Mouse (Mus musculus) CD8-positive naive resting alpha-beta T cell, adult 2 months (primary cell): ENCODE data around the gene Trpc4ap.
"Not testable (repeated sequence)": the region's sequence is repeated elsewhere in the genome, so short reads cannot be mapped to it uniquely, and the experiment has no call there.

Experiments
- DNase-seq, 2 experiments: peaks; one replicate each; pipeline ENCODE4 v3.0.0; 2022; ENCODE audit warnings: low read depth in 2 of 2, low spot score in 2 of 2

Trpc4ap gene

DNA sequence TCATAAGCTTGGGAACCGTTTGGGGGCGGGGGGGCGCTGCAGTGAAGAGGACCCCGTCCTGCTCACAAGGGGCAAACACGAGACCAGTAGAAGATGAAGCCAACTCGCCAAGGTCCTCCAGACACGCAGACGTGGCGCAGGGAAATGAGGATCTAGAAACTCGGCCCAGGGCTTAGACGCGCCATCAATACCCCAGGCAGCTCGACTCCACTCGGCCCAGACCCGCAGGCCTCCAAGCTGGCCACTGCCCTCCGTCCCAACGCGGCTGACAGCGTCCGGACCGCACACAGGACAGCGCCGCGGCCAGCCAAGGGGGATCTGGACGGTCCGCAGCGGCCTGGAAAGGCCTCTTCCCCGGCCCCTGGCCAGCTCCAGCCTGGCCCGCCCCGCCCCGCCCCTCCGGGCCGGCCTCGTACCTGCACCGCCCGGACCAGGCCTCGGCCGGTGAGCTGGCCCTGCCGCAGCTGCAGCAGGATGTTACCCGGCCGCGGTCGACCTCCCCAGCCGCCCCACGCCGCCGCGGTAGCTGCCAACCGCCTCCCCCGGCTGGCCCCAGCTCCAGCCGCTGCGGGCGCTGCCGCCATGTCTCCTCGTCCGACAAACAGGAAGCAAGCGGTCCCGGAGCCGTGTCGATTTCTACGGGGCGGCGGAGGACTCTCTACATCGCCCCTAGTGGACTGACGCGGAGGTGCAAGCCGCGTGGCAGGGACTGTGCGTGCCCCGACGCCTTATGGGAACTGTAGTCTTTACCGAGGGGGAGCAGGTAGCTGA lies at the start of gene Trpc4ap:
Gene Trpc4ap, minus strand, starts transcription at position 662 of the 771 bp plus-strand sequence.
- peak; percentile 97 for DNase-seq

DNA sequence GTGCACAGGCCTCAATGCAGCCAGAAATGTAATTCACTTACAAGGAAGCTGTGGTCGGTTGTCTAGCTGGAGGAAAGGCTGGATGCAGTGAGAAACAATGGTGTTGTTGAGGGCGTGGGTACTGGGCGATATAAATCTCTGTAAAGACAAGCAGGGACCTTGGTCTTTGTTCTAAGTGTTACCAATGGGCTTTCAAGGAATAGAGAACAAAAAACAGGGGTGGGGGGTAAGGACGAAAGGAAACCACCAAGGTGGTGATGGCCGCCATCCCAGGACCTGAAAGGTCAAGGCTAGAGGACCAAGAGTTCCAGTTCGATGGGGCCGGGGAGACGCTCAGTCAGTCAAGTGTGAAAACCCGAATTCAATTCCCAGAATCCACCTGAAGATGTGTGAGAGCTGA lies 45.6 kb upstream of the Trpc4ap start:
- no peak for DNase-seq

DNA sequence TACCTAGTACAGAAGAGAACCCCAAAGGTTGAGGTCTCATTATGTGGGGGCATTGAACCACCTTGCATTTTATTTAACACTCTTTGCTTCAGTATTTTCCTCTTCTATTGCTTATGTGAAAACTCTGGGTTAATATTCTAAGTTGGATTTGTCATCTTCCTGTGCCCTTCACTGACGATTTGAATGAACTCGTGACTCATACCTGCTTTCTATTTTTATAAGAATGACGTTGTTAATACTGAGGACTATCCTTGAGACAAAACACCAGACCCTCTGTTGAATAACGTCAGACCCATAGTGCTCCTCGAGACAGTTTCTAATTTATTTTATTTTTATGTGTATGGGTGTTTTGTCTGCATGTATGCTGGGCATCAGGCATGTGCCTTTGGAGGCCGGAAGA lies 44.8 kb upstream of the Trpc4ap start:
- no peak for DNase-seq

DNA sequence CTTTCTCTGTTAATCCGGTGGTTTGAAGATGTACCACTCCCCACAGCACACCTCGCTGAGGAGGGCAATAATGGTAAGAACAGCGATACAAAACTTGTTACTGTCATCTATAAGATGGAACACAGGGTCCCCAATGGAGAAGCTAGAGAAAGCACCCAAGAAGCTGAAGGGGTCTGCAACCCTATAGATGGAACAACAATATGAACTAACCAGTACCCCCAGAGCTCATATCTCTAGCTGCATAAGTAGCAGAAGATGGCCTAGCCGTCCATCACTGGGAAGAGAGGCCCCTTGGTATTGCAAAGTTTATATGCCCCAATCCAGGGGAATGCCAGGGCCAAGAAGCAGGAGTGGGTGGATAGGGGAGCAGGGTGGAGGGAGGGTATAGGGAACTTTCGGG lies 43.6 kb upstream of the Trpc4ap start, which contains the start of gene Gm17581:
Gene Gm17581, minus strand, starts transcription at position 101 of the 400 bp plus-strand sequence.
- DNase-seq: not testable (repeated sequence)

DNA sequence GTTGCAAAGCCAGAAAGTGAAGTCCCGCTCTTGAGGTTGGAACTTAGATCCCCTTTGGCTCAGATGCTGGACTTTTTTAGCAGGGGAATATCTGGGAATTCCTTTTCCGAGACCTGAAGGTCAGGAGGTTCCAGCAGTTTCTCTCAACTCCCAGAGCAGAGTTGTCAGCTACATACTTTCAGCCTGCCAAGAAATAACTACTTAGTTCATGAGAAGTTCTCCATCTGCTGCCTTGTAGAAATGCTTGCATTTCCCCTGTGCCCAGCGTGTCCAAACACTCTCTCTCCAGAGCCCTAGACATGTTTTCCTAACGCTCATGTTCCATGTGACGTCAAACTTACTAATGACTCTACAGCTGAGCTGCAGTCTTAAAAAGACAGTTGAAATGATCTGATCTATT lies 42.9 kb upstream of the Trpc4ap start:
- no peak for DNase-seq

DNA sequence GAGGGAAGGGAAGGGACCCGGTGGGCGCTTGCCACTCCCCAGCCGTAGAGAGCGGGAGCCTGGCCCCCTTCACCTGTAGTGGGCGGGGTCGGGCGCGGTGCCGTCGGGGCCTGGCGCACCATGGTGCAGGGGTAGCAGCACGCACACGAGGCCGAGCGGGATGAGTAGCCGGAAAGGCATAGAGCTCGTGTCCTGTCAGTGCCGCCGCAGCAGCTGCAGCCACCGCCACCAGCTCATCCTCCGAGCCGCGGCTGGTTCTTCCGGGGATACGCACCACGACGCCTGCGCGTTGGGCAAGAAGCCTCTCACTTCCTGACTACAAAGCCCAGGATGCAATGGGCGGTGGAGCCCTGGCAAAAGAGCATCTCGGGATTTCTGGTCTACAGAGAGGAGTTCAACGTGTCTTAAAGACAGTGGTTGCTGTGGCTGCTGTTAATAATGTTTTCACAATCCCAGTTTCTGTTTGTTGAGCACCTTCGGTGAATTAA lies 37.0 kb upstream of the Trpc4ap start, which contains the start of gene Edem2:
Gene Edem2, minus strand, starts transcription at position 318 of the 488 bp plus-strand sequence.
- peak; percentile 88 to 93 for DNase-seq

DNA sequence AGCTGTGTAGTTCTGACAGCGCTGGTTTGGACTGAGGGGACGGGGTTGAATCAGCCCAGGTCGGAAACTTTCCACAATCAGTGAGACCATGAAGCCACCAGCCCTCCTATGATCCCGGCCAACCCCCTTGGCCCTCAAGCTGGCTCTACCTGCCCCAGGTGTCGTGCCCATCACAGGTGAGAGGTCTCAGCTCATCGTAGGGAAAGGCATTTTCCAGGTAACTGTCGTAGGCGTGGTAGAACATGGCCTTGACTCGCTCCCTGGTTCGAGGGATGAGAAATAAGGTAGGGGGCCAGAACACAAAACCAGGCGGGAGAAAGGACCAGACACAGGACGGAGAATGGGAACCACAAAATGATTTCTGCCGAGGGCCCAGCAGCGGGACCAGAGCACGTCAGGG lies 36.6 kb upstream of the Trpc4ap start:
- no peak for DNase-seq

DNA sequence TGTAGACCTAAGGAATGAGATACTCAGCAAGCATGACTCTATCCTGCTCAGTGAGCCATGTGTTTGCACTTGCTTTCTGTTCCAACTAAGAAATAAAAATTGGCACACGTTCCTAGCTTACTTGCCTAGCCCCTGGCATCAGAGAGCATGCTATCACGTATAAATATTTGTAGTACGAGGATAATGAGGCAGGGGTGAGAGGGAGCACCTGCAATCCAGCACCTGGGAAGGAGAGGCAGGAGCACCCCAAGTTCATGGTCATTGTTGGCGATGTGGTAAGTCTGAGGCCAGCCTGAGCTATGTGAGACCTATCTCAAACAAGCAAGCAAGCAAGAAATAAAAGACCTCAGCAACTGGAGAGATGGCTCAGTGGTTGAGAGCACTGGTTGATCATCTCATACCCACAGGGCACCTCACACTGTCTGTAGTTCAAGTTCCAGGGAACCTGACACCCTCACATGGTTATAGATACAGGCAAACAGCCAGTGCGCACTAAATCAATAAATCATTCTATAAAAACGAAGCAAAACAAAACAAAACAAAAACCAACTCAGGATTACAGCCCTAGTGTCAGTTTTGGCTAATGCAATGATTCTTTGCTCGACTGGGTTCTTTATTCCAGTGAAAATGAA lies 35.7 kb upstream of the Trpc4ap start:
- no peak for DNase-seq

DNA sequence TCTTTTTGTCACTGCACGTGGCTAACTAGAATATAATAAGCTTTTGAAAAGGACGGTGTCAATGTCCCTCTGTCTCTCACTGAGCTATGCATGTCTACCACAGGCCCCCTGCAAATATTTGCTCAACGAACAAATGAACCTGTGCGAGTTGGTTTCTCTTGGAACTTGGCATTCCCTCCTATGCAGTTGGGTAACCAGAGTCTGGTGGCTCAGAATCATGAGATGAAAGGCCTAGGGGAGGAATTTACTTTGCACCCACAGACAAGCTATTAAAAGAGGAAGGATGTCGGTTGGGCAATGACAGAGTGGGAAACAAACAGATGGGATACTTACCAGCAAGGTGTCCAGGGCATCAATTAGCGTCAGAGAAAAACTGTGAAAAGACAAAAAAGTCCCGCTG lies 34.1 kb upstream of the Trpc4ap start:
- no peak for DNase-seq

DNA sequence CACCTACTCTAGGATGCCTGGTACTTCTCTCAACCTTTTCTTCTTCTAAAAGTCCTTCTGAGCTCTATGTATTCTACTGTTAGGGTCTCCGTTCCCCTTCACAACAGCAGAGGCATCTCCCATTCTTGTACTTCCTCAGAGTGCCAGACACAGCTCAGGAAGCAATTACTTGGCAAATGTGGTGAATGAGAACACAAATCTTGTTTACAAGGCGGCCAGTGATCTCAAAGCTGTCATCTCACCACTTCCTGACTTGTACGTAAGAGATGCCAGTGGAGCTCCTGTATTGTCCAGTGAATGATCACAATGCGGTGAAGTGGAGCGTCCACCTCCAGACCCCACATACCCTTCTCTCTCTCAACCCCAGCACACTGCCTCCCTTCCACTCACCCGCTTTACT lies 32.3 kb upstream of the Trpc4ap start:
- no peak for DNase-seq

DNA sequence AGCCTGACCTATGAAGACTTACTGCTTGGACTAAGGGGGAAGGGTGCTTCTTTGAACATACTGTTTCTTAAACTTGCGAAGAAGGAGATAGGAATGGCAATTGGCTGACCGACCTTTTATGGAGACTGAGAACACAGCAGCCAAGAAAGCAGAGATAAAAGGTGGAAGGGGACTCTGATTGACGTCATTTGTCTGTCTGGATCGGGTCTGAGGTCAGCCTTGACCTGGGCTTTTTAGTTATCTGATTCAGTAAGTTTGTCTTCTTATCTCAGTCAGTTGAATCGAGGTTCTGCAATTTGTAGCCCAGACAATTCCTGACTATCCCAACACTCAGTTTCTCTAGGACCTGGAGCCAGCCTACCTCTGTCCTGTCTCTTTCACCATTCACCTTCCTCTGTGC lies 31.9 kb upstream of the Trpc4ap start:
- DNase-seq: no peak

DNA sequence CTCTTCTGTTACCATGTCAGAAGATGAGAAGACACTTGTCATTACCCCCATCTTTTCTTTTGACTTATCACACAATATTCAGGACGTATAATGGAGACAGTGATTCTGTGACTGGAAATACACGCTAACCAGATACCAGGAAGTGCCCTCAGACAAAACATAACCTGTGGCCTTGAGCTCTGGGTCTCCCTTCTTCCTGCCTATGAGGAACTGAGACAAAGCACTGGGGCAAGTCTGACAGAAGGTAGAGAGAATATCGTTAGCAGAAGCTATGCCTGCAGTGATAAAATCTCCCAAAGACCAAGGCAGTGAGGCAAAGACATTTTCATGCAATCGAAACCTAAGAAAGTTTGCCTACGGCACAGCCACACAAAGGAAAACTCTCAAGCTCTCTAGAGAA lies 28.4 kb upstream of the Trpc4ap start:
- no peak for DNase-seq

DNA sequence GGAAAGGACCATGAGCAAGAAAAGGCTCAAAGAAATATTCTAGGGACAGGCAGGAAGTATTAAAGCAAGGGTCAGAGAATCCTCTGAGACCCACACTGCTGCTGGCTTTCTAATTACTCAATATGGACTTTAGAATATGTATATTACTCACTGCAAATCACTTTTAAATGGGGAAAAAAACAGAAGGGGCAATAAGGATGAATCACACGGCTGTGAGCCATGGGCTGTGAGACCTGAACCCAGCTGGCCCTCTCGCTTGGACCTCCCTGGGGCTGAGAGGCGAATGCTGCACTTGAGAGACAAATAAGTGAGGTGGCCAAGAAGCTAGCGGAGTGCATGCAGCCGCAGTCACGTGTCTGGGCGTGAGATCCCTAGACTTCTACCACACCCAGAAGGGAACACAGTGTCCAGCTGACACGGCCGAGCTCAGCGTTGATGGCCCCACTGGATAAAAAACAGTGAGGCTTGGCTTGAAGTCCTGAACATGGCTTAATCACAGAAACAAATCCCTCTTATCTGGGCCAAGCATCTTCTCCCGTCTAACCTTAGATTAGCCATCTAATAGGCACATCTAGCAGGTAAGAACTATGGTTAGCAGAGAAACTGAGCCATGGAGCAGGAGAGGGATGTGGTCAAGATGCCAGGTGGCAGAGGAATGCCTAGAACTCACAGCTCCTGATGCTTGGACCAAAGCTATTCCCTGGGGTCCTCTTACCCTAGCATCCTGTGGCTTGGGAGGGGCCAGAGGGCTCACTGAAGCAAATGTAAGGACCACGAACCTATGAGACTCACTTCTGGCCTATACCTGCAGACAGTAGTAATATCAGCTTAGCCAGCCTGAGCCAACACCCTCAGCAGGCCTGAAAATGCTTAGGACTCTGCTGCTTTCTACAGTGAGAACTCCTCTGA lies 25.2 kb upstream of the Trpc4ap start:
- no peak for DNase-seq

DNA sequence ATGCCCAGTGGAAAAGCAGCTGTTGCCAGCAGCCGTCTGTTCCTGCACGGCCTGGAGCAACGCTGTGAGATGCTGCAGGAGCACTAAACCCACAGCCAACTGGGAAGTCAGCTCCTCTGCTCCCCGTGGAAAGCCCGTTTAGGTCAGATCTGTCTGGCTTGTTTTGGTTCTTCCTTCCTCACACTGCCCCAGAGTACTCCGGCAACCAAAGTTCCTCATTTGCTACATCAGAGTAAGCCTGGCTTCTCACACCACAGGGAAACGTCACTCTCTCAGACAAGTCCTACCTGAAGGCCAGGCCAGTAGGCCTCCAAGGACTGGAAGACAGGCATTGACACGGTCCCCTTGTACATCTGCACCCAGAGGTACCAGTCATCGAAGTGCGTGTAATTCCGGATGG lies 18.4 kb upstream of the Trpc4ap start:
- no peak for DNase-seq

DNA sequence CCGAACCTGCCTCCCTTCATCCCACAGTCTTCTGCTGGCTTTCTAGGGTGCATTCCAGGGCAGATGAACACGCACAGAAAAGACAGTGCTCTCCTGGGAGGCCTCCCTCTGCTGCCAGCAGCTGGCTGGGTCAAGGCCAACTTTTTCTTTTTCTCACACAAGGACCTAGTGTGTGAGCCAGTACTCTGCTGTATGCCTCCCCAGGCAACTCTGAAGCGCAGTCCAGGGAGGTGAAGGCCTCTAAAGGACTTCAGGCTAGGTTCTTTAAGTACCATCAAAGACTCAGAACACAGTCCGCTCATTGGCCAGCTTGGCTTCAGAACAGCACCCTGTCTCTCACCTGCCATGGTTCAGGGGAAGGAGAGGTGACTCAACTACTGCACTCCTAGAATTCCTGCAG lies 15.1 kb upstream of the Trpc4ap start:
- no peak for DNase-seq

DNA sequence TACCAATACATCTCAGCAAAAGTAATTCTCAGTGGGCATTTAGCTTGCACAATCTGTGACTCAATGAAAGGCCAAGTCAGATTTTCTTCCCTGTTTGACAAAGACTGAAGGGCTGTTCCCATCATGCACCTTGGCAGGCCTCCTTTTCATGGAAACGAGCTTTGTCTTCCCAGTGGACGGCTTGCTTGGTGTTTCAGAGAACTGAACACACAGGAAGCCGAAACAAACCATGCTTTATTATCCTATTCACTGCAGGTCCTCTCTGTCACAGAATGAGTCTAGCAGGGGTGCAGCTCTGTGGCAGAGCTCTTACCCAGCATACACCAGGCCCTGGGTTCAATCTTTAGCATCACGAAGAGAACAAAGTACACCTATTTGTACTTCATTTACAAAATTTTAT lies 11.4 kb upstream of the Trpc4ap start:
- DNase-seq: no peak

DNA sequence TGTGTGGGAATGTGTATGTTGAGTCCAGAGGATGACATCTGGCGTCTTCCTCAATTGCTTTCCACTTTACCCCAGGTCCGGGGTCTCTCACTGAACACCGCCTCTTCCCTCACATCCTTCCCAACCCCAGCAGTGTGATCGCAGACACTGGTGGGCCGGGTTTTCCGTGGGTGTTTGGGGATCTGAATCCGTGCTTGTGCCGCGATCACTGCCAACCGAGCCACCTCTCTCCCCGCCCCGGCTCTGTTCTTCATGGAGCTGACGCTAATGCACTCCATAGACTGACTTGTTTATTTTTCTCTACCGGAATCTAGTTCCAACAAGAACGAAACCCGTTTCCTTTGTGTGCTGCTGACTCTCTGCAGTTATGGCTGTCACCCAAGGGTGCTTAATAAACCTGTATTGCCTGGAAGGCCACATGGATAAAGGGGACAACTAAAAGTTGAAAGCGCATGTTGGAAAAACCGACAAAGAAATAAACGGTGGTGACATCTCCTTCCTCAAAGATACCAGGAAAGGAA lies 9.3 kb upstream of the Trpc4ap start:
- DNase-seq: no peak

DNA sequence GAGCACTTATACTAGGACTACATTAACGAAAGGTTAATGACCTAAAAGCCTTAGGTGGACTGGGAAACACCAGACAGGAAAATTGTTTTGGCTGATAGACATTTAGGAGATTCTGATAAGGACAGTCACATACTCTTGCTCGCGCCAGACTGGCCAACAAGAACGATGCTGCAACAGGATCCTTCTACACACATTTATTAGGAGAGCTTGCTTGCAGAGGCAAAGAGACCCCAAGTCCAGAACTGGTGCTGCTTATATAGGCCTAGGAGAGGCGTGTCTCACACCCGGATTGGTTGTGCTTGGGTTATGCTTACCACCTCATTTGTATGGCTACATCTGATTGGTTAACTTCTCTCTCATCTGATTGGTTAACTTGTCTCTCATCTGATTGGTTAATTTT lies 6.3 kb upstream of the Trpc4ap start:
- DNase-seq: not testable (repeated sequence)

DNA sequence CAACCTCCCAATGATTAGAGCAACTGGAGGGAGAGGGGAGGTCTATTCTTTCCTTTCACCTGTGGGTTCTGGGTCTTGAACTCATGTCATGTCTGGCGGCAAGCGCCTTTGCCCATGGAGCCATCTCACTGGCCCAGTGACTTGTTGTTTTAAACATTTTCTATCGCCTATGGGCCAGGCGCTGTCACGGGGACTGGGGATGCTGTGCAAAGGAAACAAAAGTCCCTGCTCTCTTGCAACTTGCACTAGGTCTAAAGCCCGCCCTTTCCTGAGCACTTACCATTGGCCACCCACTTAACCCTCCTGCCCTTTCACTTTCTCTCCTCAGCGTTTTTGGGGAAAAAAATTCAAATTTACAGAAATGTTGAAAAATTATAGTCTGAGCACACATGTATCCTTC lies 4.7 kb upstream of the Trpc4ap start:
- no peak for DNase-seq

DNA sequence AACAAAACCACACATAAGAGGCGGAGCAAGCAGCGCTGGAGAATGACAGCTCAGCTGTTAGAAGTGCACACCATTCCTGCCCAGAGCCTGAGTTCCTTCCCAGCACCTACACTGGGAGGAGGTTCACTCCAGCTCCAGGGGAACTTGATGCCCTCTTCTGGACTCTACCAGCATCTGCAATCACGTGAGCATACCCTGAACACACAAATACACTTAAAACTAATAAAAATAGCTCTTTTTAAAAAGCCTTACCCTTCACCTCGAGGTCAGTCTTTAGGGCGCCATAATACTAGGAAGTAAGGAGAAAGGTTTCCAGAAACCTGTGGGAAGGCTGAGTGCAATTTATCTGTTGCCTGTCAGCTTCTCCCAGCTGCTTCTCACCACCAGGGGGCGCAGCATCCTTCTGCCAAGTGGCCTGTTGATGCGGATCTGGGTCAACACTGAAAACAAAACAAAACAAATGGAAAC lies 3.9 kb upstream of the Trpc4ap start:
- DNase-seq: peak; percentile 81 to 85

DNA sequence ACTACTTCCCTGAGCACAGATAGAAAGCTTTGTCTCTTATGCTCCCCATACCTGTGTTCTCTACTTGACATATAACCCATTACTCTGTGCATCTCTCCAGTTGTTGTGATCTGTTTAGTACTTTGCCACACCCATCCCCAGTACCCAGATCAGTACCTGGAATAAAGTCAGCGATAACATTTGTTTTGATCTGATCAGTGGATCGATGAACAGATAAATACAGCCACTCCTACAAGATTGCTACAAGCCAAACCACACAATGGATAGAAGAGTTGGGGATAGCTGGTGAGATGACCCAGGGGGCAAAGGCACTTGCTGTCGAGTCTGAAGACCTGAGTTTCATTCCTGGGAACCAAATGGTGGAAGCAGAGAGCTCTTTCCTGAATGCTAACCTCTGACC lies 3.1 kb upstream of the Trpc4ap start:
- no peak for DNase-seq
